Mouse (Mus musculus): ENCODE data around the gene Col6a5. TPM values are rescaled to one million over a fixed set of nuclear protein-coding genes. Genes with fewer than 3 reads are reported as not detected.

Col6a5 gene
- polyA plus RNA-seq, 2 experiments = 1.1 to 2.8 TPM

- peak within 1 kb of the TSS; percentile 23 for H3K4me3 ChIP-seq (replicated peaks; ENCODE audit: low read length)
- H3K4me2 ChIP-seq (replicated peaks; ENCODE audit: low read depth, low read length, severe bottlenecking) = peak within 1 kb of the TSS; percentile 41
- no peaks in the 10 kb centered on the region for H3K36me3 ChIP-seq (ENCODE audit: control insufficient read depth, insufficient read depth, low read length)
- no peaks in the 10 kb centered on the region for H3K27me3 ChIP-seq (ENCODE audit: control insufficient read depth, insufficient read depth, low read length)
- ATAC-seq (ENCODE audit: low FRiP score, low read depth) (peak; percentile 41), DNase-seq (ENCODE audit: low spot score) (no peak)
- no peak within 1 kb of the TSS for H3K27ac ChIP-seq (replicated peaks; ENCODE audit: low read depth, low read length)
- H3K4me1 ChIP-seq (ENCODE audit: control insufficient read depth, insufficient read depth, low read length) = peaks cover 10% of the 10 kb centered on the region; the same call in 1 of the 2 replicates
- peak within 1 kb of the TSS; percentile 43; the same call in 1 of the 2 replicates for H3K9ac ChIP-seq (ENCODE audit: low read depth, low read length, severe bottlenecking)
- WGBS = 12% methylated on average over 18 of the region's 20 CpGs
- no peak for TF ChIP-seq POLR2A (IDR thresholded peaks at IDR 0.05; ENCODE audit: borderline replicate concordance, extremely low read depth, insufficient read depth, insufficient read length)
- H3K9me3 ChIP-seq (ENCODE audit: control insufficient read depth, low read length) = no peaks in the 10 kb centered on the region
These were observed 132.6 kb downstream of the Col6a5 start, which contains the start of gene Col6a6 for GRCm38 (mm10) chr9:105827791-105828385. Col6a6 (minus strand) TSS chr9:105828160.

GRCm38 (mm10) chr9:105827076-105827647, 133.3 kb downstream of the Col6a5 start:
- no peak overlapping the region for H3K27ac ChIP-seq (replicated peaks; ENCODE audit: low read depth, low read length)
- WGBS = 43% methylated on average over 8 of the region's 8 CpGs
- no peaks in the 10 kb centered on the region for H3K9me3 ChIP-seq (ENCODE audit: control insufficient read depth, low read length)
- 0 out of 2 replicates have a peak overlapping the region, but pooled peaks have one; percentile 10 for H3K4me2 ChIP-seq (replicated peaks; ENCODE audit: low read depth, low read length, severe bottlenecking)
- no peak for TF ChIP-seq POLR2A (IDR thresholded peaks at IDR 0.05; ENCODE audit: borderline replicate concordance, extremely low read depth, insufficient read depth, insufficient read length)
- peaks cover 10% of the 10 kb centered on the region; the same call in 1 of the 2 replicates for H3K4me1 ChIP-seq (ENCODE audit: control insufficient read depth, insufficient read depth, low read length)
- peak; percentile 37 for DNase-seq (ENCODE audit: low spot score)
- H3K36me3 ChIP-seq (ENCODE audit: control insufficient read depth, insufficient read depth, low read length) = no peaks in the 10 kb centered on the region
- 0 out of 2 replicates have a peak overlapping the region, but pooled peaks have one; percentile 7 for H3K9ac ChIP-seq (ENCODE audit: low read depth, low read length, severe bottlenecking)
- no peak for ATAC-seq (ENCODE audit: low FRiP score, low read depth)
- no peak overlapping the region for H3K4me3 ChIP-seq (replicated peaks; ENCODE audit: low read length)
- H3K27me3 ChIP-seq (ENCODE audit: control insufficient read depth, insufficient read depth, low read length) = no peaks in the 10 kb centered on the region

DNA sequence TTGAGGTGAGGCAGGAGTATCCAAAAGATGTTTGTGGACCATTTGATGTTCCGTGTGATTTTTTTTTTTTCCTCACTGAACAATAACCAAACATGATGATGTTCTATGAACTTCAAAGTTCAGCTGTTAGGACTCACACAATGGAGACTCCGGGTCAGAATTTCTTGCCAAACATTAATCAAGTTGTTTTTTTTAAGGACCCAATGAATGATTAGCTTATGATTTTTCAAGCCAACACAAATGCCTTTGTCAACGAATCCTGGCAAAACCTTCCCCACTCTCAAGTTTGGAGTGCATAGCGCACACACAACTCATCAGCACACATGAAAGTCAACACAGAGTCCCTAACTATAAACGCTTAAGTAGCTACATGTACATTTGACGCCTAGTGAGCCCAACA, 139.7 kb downstream of the Col6a5 start:
- no peak for ATAC-seq (ENCODE audit: low FRiP score, low read depth)
- no peak overlapping the region for H3K9ac ChIP-seq (ENCODE audit: low read depth, low read length, severe bottlenecking)
- no peak overlapping the region for H3K4me3 ChIP-seq (replicated peaks; ENCODE audit: low read length)
- H3K36me3 ChIP-seq (ENCODE audit: control insufficient read depth, insufficient read depth, low read length) = no peaks in the 10 kb centered on the region
- no peak for DNase-seq (ENCODE audit: low spot score)
- H3K4me2 ChIP-seq (replicated peaks; ENCODE audit: low read depth, low read length, severe bottlenecking) = no peak overlapping the region
- no peak for TF ChIP-seq POLR2A (IDR thresholded peaks at IDR 0.05; ENCODE audit: borderline replicate concordance, extremely low read depth, insufficient read depth, insufficient read length)
- no peaks in the 10 kb centered on the region for H3K9me3 ChIP-seq (ENCODE audit: control insufficient read depth, low read length)
- no peaks in the 10 kb centered on the region for H3K4me1 ChIP-seq (ENCODE audit: control insufficient read depth, insufficient read depth, low read length)
- H3K27me3 ChIP-seq (ENCODE audit: control insufficient read depth, insufficient read depth, low read length) = no peaks in the 10 kb centered on the region
- H3K27ac ChIP-seq (replicated peaks; ENCODE audit: low read depth, low read length) = no peak overlapping the region
- 88% methylated on average over 6 of the region's 6 CpGs for WGBS

DNA sequence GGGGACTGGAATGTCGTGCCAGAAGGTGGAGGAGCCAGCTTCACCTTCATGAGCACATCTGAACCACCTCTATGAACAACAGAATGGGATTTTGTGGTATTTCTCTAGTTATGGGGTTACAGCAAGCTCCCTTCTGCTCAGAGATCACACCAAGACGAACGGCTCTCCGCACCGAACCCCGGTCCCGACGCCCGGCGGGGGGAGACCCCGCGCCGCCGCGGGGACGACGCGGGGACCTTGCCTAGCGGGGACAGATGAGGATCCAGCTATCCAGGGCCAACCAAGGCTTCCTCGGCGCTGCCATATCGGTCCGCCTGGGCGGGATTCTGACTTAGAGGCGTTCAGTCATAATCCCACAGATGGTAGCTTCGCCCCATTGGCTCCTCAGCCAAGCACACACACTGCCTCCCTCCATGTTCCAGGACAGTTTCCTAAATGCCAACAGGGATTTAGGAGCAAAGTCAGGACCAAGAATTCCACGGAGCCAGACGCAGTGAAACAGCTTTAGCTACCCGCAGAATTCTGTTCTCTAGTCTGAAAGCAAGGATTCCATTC, 141.2 kb downstream of the Col6a5 start:
- Histone ChIP-seq H3K9me3 (ENCODE audit: control insufficient read depth, low read length) (no peaks in the 10 kb centered on the region), H3K4me1 (ENCODE audit: control insufficient read depth, insufficient read depth, low read length) (no peaks in the 10 kb centered on the region), H3K27ac (replicated peaks; ENCODE audit: low read depth, low read length) (no peak overlapping the region), H3K9ac (ENCODE audit: low read depth, low read length, severe bottlenecking) (no peak overlapping the region), H3K27me3 (ENCODE audit: control insufficient read depth, insufficient read depth, low read length) (no peaks in the 10 kb centered on the region), H3K4me2 (replicated peaks; ENCODE audit: low read depth, low read length, severe bottlenecking) (no peak overlapping the region), H3K36me3 (ENCODE audit: control insufficient read depth, insufficient read depth, low read length) (no peaks in the 10 kb centered on the region), H3K4me3 (replicated peaks; ENCODE audit: low read length) (no peak overlapping the region)
- TF ChIP-seq POLR2A (IDR thresholded peaks at IDR 0.05; ENCODE audit: borderline replicate concordance, extremely low read depth, insufficient read depth, insufficient read length) = no peak
- DNase-seq (ENCODE audit: low spot score) = no peak
- no peak for ATAC-seq (ENCODE audit: low FRiP score, low read depth)
- WGBS = 69% methylated on average over 22 of the region's 29 CpGs

DNA sequence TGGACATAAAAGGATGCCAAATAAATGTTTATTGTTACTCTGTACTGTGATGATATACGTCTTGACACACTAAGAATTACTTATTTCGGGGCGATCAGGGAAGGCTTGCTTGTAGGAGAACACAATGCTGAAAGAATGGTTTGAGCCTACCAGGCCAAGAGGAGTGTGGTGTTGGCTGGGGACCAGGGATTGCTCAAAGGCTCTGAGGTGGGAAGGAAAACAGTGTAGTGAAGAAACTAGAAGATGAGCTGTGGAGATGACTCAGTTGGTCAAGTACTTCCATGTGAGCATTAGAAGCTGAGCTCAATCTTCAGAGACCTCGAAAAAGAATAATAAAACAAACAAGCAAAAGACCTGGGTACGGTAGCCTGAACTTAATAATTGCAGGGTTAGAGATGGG, 146.0 kb downstream of the Col6a5 start:
- Histone ChIP-seq H3K4me3 (replicated peaks; ENCODE audit: low read length) (no peak overlapping the region), H3K9ac (ENCODE audit: low read depth, low read length, severe bottlenecking) (no peak overlapping the region), H3K9me3 (ENCODE audit: control insufficient read depth, low read length) (no peaks in the 10 kb centered on the region), H3K36me3 (ENCODE audit: control insufficient read depth, insufficient read depth, low read length) (no peaks in the 10 kb centered on the region), H3K4me2 (replicated peaks; ENCODE audit: low read depth, low read length, severe bottlenecking) (no peak overlapping the region), H3K27ac (replicated peaks; ENCODE audit: low read depth, low read length) (no peak overlapping the region), H3K27me3 (ENCODE audit: control insufficient read depth, insufficient read depth, low read length) (no peaks in the 10 kb centered on the region), H3K4me1 (ENCODE audit: control insufficient read depth, insufficient read depth, low read length) (no peaks in the 10 kb centered on the region)
- ATAC-seq (ENCODE audit: low FRiP score, low read depth) (no peak), DNase-seq (ENCODE audit: low spot score) (no peak)
- 86% methylated on average over 5 of the region's 5 CpGs for WGBS
- TF ChIP-seq POLR2A (IDR thresholded peaks at IDR 0.05; ENCODE audit: borderline replicate concordance, extremely low read depth, insufficient read depth, insufficient read length) = no peak
